In the genomic region with DNA sequence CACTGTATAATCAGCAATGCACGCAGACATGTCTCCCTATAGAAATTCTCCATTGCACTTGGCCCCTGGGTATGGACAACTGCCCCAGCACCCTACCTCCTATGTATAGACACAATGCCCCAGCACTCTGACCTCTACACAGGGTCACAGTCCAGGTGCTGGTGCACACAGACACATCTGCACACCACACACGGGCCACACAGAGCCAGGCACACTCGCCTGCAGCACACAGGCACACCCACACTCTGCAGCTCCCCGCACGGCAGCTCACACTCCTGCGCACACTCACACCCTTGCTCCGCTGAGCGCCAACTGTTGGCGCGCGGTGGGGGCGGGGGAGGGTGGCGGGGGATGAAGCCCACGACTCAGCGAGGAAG, we compare ENCODE assay signal across 8 mouse cellular contexts.
DNase-seq lines count a peak whose midpoint lies in the region; ATAC-seq lines count a peak whose summit lies in the region.

No protein-coding gene starts in this region.

- H3K36me3 ChIP-seq in embryonic facial prominence, embryonic 12.5 days, result no peaks in the 10 kb centered on the region
- H3K36me3 ChIP-seq in kidney, embryonic 16.5 days (ENCODE audit: insufficient read depth, low read length), result no peaks in the 10 kb centered on the region

- peak overlapping the region; percentile 86 for H3K4me2 ChIP-seq in embryonic facial prominence, embryonic 12.5 days (replicated peaks)
- peak overlapping the region; percentile 66 for H3K4me2 ChIP-seq in kidney, embryonic 16.5 days (replicated peaks; ENCODE audit: low read depth, low read length)

- no peaks in the 10 kb centered on the region for H3K27me3 ChIP-seq in embryonic facial prominence, embryonic 12.5 days
- no peaks in the 10 kb centered on the region for H3K27me3 ChIP-seq in kidney, embryonic 16.5 days (ENCODE audit: insufficient read depth, low read length)

- no peaks in the 10 kb centered on the region for H3K9me3 ChIP-seq in embryonic facial prominence, embryonic 12.5 days
- H3K9me3 ChIP-seq in kidney, embryonic 16.5 days (ENCODE audit: low read length), result no peaks in the 10 kb centered on the region

- peak; percentile 29; the same call in 1 of the 2 replicates for ATAC-seq in embryonic facial prominence, embryonic 12.5 days (ENCODE audit: insufficient number of reproducible peaks, insufficient read depth, low FRiP score, low TSS enrichment)
- ATAC-seq in kidney, embryonic 16.5 days (ENCODE audit: low FRiP score, low TSS enrichment), result peak; percentile 22
- ATAC-seq in erythroblast, adult 5-6 weeks (replicated peaks; ENCODE audit: low FRiP score, poor library complexity, severe bottlenecking), result no peak

- peak overlapping the region; percentile 93 for H3K27ac ChIP-seq in embryonic facial prominence, embryonic 12.5 days
- peak overlapping the region; percentile 97 for H3K27ac ChIP-seq in kidney, embryonic 16.5 days (ENCODE audit: low read length)

- peak overlapping the region; percentile 72 for H3K9ac ChIP-seq in embryonic facial prominence, embryonic 12.5 days
- peak overlapping the region; percentile 76 for H3K9ac ChIP-seq in kidney, embryonic 16.5 days (replicated peaks; ENCODE audit: low read length)

- WGBS in embryonic facial prominence, embryonic 12.5 days, result 4% methylated on average over 15 of the region's 15 CpGs
- WGBS in kidney, embryonic 16.5 days, result 5% methylated on average over 15 of the region's 15 CpGs

- peak overlapping the region; percentile 45 for H3K4me3 ChIP-seq in embryonic facial prominence, embryonic 12.5 days
- H3K4me3 ChIP-seq in kidney, embryonic 16.5 days (ENCODE audit: low read length), result peak overlapping the region; percentile 44

- peaks cover 66% of the 10 kb centered on the region for H3K4me1 ChIP-seq in embryonic facial prominence, embryonic 12.5 days
- peaks cover 75% of the 10 kb centered on the region for H3K4me1 ChIP-seq in kidney, embryonic 16.5 days (ENCODE audit: insufficient read depth, low read length)

- DNase-seq in cerebellum, adult 9-11 months, result peak; percentile 78
- DNase-seq in cerebellum, adult 11 months, result no peak
- DNase-seq in A20 (ENCODE audit: low read depth, low spot score), result peak; percentile 37
- peak; percentile 66 for DNase-seq in neural tube, embryonic 10.5 days (ENCODE audit: extremely low spot score, low spot score)
- no peak for DNase-seq in yolk sac, embryonic 10.5 days (ENCODE audit: low spot score)

Comparison
In these comparisons a context has a peak if more than half of its experiments do, and no peak if none do; other contexts are left out.
1. DNase-seq: peak in cerebellum, adult 9-11 months (single experiment), A20 (single experiment) and neural tube, embryonic 10.5 days (single experiment); none in cerebellum, adult 11 months (single experiment) and yolk sac, embryonic 10.5 days (single experiment).